In the genomic region with DNA sequence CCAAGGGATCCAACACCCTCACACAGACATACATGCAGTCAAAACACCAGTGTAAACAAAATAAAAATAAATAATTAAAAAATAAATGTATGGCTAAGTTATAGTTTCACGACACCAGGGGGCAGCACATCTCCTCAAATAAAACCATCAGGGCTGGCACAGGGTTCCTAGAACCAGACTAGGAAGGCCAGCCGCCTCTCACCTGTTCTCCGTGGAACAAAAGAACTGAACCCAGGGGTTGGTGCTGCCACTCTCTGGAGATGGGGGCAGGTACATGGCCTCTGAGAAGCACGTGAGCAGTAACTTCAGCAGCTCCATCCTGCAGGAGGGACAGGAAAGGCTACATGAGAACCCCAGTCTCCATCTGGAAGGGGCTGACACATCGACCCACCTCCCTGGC, we compare ENCODE assay signal across 8 mouse cellular contexts. TPM values are rescaled to one million over a fixed set of nuclear protein-coding genes. Genes with fewer than 3 reads are reported as not detected.
DNase-seq lines count a peak whose midpoint lies in the region; ATAC-seq and TF ChIP-seq lines count a peak whose summit lies in the region.
"Had no signal": no experiment of that assay in that cellular context is flagged by ENCODE, and none has a peak within 500 bp of the region (broad histone marks: within the 10 kb centered on the region; RNA-seq: fewer than 3 reads in every experiment).

No protein-coding gene starts in this region.

- peak; percentile 86 for DNase-seq in MN1 (ENCODE audit: low spot score)
- DNase-seq in brain, adult 2 months (ENCODE audit: low read depth, low spot score): peak; percentile 94
- DNase-seq in forebrain, embryonic 11.5 days (ENCODE audit: low spot score): peak; percentile 80
- peak; percentile 63 for DNase-seq in hindbrain, embryonic 10.5 days (ENCODE audit: low spot score)
- peak; percentile 53 to 69 for DNase-seq in layer of hippocampus, postnatal 36 days
- peak; percentile 53 to 57 for DNase-seq in spleen, adult 2 months (ENCODE audit: low read depth in 1 of 2, low spot score in 2 of 2)

- ATAC-seq in forebrain, embryonic 11.5 days (replicated peaks; ENCODE audit: low FRiP score): no peak; the same call in 1 of the 2 replicates
- no peak for ATAC-seq in midbrain, embryonic 12.5 days (ENCODE audit: low FRiP score, low read depth)

- H3K4me1 ChIP-seq in forebrain, embryonic 11.5 days (replicated peaks; ENCODE audit: control insufficient read depth, insufficient read depth, low read length): no peaks in the 10 kb centered on the region
- peaks cover 25% of the 10 kb centered on the region for H3K4me1 ChIP-seq in hindbrain, embryonic 10.5 days (replicated peaks)
- H3K4me1 ChIP-seq in midbrain, embryonic 12.5 days: peaks cover 12% of the 10 kb centered on the region
- no peaks in the 10 kb centered on the region for H3K4me1 ChIP-seq in spleen, adult 2 months (ENCODE audit: control insufficient read depth, insufficient read depth, insufficient read length)

- H3K36me3 ChIP-seq in forebrain, embryonic 11.5 days (ENCODE audit: control insufficient read depth, insufficient read depth, low read length): no peaks in the 10 kb centered on the region
- no peaks in the 10 kb centered on the region for H3K36me3 ChIP-seq in hindbrain, embryonic 10.5 days
- peaks cover 18% of the 10 kb centered on the region for H3K36me3 ChIP-seq in midbrain, embryonic 12.5 days
- no peaks in the 10 kb centered on the region for H3K36me3 ChIP-seq in spleen, adult 2 months (ENCODE audit: control insufficient read depth, insufficient read depth, low read length)

- no peaks in the 10 kb centered on the region for H3K9me3 ChIP-seq in forebrain, embryonic 11.5 days (ENCODE audit: control insufficient read depth, low read length)
- H3K9me3 ChIP-seq in hindbrain, embryonic 10.5 days: no peaks in the 10 kb centered on the region
- no peaks in the 10 kb centered on the region for H3K9me3 ChIP-seq in midbrain, embryonic 12.5 days

- WGBS in forebrain, embryonic 11.5 days: 20% methylated on average over 5 of the region's 5 CpGs
- WGBS in hindbrain, embryonic 10.5 days: 18% methylated on average over 5 of the region's 5 CpGs
- WGBS in midbrain, embryonic 12.5 days: 22% methylated on average over 5 of the region's 5 CpGs
- 16% methylated on average over 5 of the region's 5 CpGs for WGBS in spleen, adult 2 months

- no peak for TF ChIP-seq CTCF in spleen, adult 2 months (IDR thresholded peaks at IDR 0.05; ENCODE audit: extremely low read depth, insufficient read depth, insufficient read length, insufficient replicate concordance)

- no peak overlapping the region for H3K4me3 ChIP-seq in forebrain, embryonic 11.5 days (ENCODE audit: low read depth, low read length)
- H3K4me3 ChIP-seq in hindbrain, embryonic 10.5 days: no peak overlapping the region
- H3K4me3 ChIP-seq in midbrain, embryonic 12.5 days: no peak overlapping the region
- no peak overlapping the region for H3K4me3 ChIP-seq in spleen, adult 2 months (ENCODE audit: extremely low read depth, insufficient read depth, insufficient read length)

- no peak overlapping the region for H3K27ac ChIP-seq in forebrain, embryonic 11.5 days (ENCODE audit: low read depth, low read length)
- H3K27ac ChIP-seq in hindbrain, embryonic 10.5 days: peak overlapping the region; percentile 73
- peak overlapping the region; percentile 15; the same call in 1 of the 2 replicates for H3K27ac ChIP-seq in midbrain, embryonic 12.5 days (replicated peaks)
- no peak overlapping the region for H3K27ac ChIP-seq in spleen, adult 2 months (ENCODE audit: insufficient read depth, low read length)

- no peaks in the 10 kb centered on the region for H3K27me3 ChIP-seq in forebrain, embryonic 11.5 days (ENCODE audit: control insufficient read depth, insufficient read depth, low read length)
- H3K27me3 ChIP-seq in hindbrain, embryonic 10.5 days (ENCODE audit: insufficient read depth, poor library complexity, severe bottlenecking): peaks cover 39% of the 10 kb centered on the region
- peaks cover 25% of the 10 kb centered on the region for H3K27me3 ChIP-seq in midbrain, embryonic 12.5 days
- H3K27me3 ChIP-seq in spleen, adult 2 months (ENCODE audit: control insufficient read depth, insufficient read depth, low read length): no peaks in the 10 kb centered on the region

- TF ChIP-seq POLR2A in spleen, adult 2 months (IDR thresholded peaks at IDR 0.05; ENCODE audit: low read depth, low read length): no peak

- no peak overlapping the region for H3K4me2 ChIP-seq in forebrain, embryonic 11.5 days (ENCODE audit: low read depth, low read length, severe bottlenecking)
- no peak overlapping the region for H3K4me2 ChIP-seq in midbrain, embryonic 12.5 days (replicated peaks)

- no peak overlapping the region for H3K9ac ChIP-seq in forebrain, embryonic 11.5 days (ENCODE audit: low read length)
- H3K9ac ChIP-seq in midbrain, embryonic 12.5 days (replicated peaks): peak overlapping the region; percentile 39

RNA-seq across cellular contexts. Expression of gene Hid1, which starts 9.1 kb away (rescaled TPM):
- 22.3 and 26.0 TPM in 2 replicates for polyA plus RNA-seq in forebrain, embryonic 11.5 days (2014; fragmentation: Nextera tagmentation; extraction: Ambion mirVana)
- polyA plus RNA-seq in hindbrain, embryonic 10.5 days (2016; fragmentation: Nextera tagmentation; extraction: Ambion mirVana): 11.3 and 14.8 TPM in 2 replicates
- 100 to 1,000 TPM; 106 to 109 TPM for total RNA-seq in layer of hippocampus, postnatal 36 days (2021)
- polyA plus RNA-seq in midbrain, embryonic 12.5 days (2016; fragmentation: Nextera tagmentation; extraction: Ambion mirVana): 32.9 and 38.6 TPM in 2 replicates
- 17.9 and 18.3 TPM in 2 replicates for polyA plus RNA-seq in spleen, adult 2 months (2012; rRNA removed)

RNA-seq across cellular contexts. Expression of gene Cdr2l, which starts 23.2 kb away (rescaled TPM):
- 29.0 and 29.7 TPM in 2 replicates for polyA plus RNA-seq in forebrain, embryonic 11.5 days (2014; fragmentation: Nextera tagmentation; extraction: Ambion mirVana)
- polyA plus RNA-seq in hindbrain, embryonic 10.5 days (2016; fragmentation: Nextera tagmentation; extraction: Ambion mirVana): 16.1 and 21.4 TPM in 2 replicates
- total RNA-seq in layer of hippocampus, postnatal 36 days (2021): 10 to 100 TPM; 25.3 to 25.7 TPM
- polyA plus RNA-seq in midbrain, embryonic 12.5 days (2016; fragmentation: Nextera tagmentation; extraction: Ambion mirVana): 32.4 and 36.6 TPM in 2 replicates
- polyA plus RNA-seq in spleen, adult 2 months (2012; rRNA removed): 7.0 and 8.4 TPM in 2 replicates

RNA-seq across cellular contexts. Expression of gene Otop3, which starts 23.9 kb away (rescaled TPM):
- polyA plus RNA-seq in forebrain, embryonic 11.5 days (2014; fragmentation: Nextera tagmentation; extraction: Ambion mirVana): not detected in 2 replicates
- 0.08 TPM in 1 of 2 replicates, not detected in the other for polyA plus RNA-seq in hindbrain, embryonic 10.5 days (2016; fragmentation: Nextera tagmentation; extraction: Ambion mirVana)
- under 1 TPM in 1 of 2 experiments, not detected in 1; 0.22 TPM for total RNA-seq in layer of hippocampus, postnatal 36 days (2021)
- 0.28 and 0.43 TPM in 2 replicates for polyA plus RNA-seq in midbrain, embryonic 12.5 days (2016; fragmentation: Nextera tagmentation; extraction: Ambion mirVana)
- polyA plus RNA-seq in spleen, adult 2 months (2012; rRNA removed): not detected in 2 replicates
- polyA plus RNA-seq: heart, embryonic 14.5 days had no signal

RNA-seq across cellular contexts. Expression of gene Ush1g, which starts 36.6 kb away (rescaled TPM):
- polyA plus RNA-seq in forebrain, embryonic 11.5 days (2014; fragmentation: Nextera tagmentation; extraction: Ambion mirVana): not detected in 2 replicates
- 0.10 TPM in 1 of 2 replicates, not detected in the other for polyA plus RNA-seq in hindbrain, embryonic 10.5 days (2016; fragmentation: Nextera tagmentation; extraction: Ambion mirVana)
- under 1 TPM; 0.30 to 0.35 TPM for total RNA-seq in layer of hippocampus, postnatal 36 days (2021)
- 0.05 TPM in 1 of 2 replicates, not detected in the other for polyA plus RNA-seq in midbrain, embryonic 12.5 days (2016; fragmentation: Nextera tagmentation; extraction: Ambion mirVana)
- polyA plus RNA-seq in spleen, adult 2 months (2012; rRNA removed): 2.0 TPM in 2 replicates

RNA-seq across cellular contexts. Expression of gene Mrpl58, which starts 45.1 kb away (rescaled TPM):
- polyA plus RNA-seq in forebrain, embryonic 11.5 days (2014; fragmentation: Nextera tagmentation; extraction: Ambion mirVana): 253 and 265 TPM in 2 replicates
- polyA plus RNA-seq in hindbrain, embryonic 10.5 days (2016; fragmentation: Nextera tagmentation; extraction: Ambion mirVana): 228 and 253 TPM in 2 replicates
- 100 to 1,000 TPM in 1 of 2 experiments, 10 to 100 TPM in 1; 98.1 to 105 TPM for total RNA-seq in layer of hippocampus, postnatal 36 days (2021)
- 234 and 265 TPM in 2 replicates for polyA plus RNA-seq in midbrain, embryonic 12.5 days (2016; fragmentation: Nextera tagmentation; extraction: Ambion mirVana)
- 42.8 and 48.3 TPM in 2 replicates for polyA plus RNA-seq in spleen, adult 2 months (2012; rRNA removed)

Comparison
In these comparisons a context has a peak if more than half of its experiments do, and no peak if none do; other contexts are left out.
1. H3K27ac ChIP-seq: peak in hindbrain, embryonic 10.5 days (single experiment) and midbrain, embryonic 12.5 days (single experiment); none in forebrain, embryonic 11.5 days (single experiment) and spleen, adult 2 months (single experiment).
2. Peak in every context shown above with its lines, with median percentiles within 50 percentile points of each other: DNase-seq.